Mouse (Mus musculus) C2C12 (cell line): Measurements from ENCODE around the gene Stag1.

Source experiments
- CEBPB ChIP-seq: IDR thresholded peaks from one replicate; pipeline ENCODE4 v1.6.1; 2011; ENCODE audit warnings: low read depth, mild to moderate bottlenecking, control low read depth, moderate library complexity
- CTCF ChIP-seq: IDR thresholded peaks from one replicate; pipeline ENCODE4 v1.5.1; 2011; ENCODE audit not compliant: control insufficient read depth, insufficient read depth, insufficient read length
- MAX ChIP-seq: IDR thresholded peaks from one replicate; pipeline ENCODE4 v1.6.1; 2011; ENCODE audit warnings: mild to moderate bottlenecking, control low read depth
- MYOD1 ChIP-seq: IDR thresholded peaks from one replicate; pipeline ENCODE4 v1.6.1; 2011; ENCODE audit warnings: low read depth; ENCODE audit not compliant: control insufficient read depth, insufficient read length
- MYOG ChIP-seq: IDR thresholded peaks from one replicate; pipeline ENCODE4 v1.6.1; 2011; ENCODE audit not compliant: control insufficient read depth, insufficient read length; ENCODE audit errors: extremely low read depth
- USF1 ChIP-seq: IDR thresholded peaks from one replicate; pipeline ENCODE4 v1.6.1; 2011; ENCODE audit warnings: low read depth, mild to moderate bottlenecking, control low read depth, moderate library complexity

DNA sequence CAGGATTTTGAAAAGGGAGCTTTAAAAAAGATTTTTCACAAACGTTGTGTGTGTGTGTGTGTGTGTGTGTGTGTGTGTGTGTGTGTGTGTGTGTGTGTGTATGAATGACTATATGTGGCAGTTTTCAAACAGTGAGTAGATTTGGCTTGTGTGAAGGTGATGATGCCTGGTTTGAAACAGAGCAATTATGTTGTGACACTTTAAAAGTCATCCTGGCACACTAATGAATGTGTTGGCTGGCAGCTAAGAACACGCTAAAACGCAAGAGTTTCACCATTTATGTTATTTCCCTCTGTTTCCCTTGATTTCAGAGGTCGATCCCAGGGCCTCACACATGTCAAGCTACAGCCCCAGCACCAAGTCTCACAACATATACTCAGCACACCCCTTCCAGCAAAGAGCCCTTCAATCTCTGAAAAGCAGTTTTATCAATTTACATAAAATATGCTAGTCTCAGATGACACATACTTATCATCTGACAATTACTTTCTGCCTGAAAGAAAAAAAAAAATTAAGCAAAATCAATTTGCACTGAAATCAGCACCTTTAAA lies 39.5 kb upstream of the Stag1 start:
- TF ChIP-seq CTCF: no peak
- no peak for TF ChIP-seq USF1
- TF ChIP-seq MAX: no peak
- no peak for TF ChIP-seq CEBPB
- TF ChIP-seq MYOG: no peak
- no peak for TF ChIP-seq MYOD1
